Mouse (Mus musculus) small intestine, adult 2 months (tissue): ENCODE measurements at regions not wholly inside any gene's neighbourhood (a gene's known extent, or its start where the extent isn't known, plus 50 kb on each side); places are given as distances from the start of the nearest gene placed in this dataset.

Experiments used
- CTCF ChIP-seq: fragments of 200-500 bp; IDR thresholded peaks from 2 replicates; pipeline ENCODE4 v1.5.1; 2012; ENCODE audit warnings: low read depth, mild to moderate bottlenecking, control low read depth, inconsistent platforms, low read length, moderate library complexity, mixed read lengths; ENCODE audit not compliant: insufficient replicate concordance, insufficient read length; ENCODE audit errors: extremely low read depth
- POLR2A ChIP-seq: fragments of 200-500 bp; IDR thresholded peaks from 2 replicates; pipeline ENCODE4 v1.6.1; 2012; ENCODE audit warnings: low read depth, mild to moderate bottlenecking, control low read depth, inconsistent platforms, low read length, moderate library complexity

DNA sequence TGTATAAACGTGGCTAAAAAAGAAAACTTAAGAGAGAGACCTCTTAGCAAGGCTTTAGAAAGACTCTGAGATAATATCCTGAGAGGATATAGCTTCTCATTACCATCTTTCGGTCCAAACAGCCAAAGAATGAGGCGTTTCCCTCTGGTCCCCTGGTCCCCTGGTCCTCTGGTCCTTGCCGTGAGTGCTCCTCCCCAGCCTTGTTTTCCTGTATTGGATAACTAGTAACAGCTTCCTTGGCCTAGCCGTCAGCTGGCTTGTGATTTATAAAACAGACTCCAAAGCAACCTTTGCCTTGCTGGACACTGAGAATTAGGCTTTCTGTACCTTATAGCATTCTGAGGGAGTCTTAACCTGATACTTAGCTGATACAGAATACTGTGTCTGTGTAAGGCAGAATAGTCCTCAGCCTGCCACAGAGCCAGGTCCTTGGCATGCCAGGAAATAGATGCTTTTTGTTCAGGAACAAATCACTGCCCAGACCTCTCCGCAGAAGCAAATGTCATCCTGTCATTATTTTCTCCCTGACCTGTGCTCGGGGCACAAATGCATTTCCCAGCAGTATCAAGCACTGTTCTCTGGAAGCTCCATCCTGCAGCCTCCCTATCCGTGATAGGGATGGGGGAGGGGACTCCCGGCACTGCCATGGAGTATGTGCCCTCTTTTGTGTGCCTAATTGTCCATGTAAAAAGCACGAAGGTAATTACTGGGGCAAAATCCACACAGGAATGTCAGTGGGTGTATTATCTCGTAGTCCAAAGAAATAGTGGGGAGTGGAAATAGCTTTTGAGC, 500.7 kb upstream of the Adamts9 start:
- TF ChIP-seq CTCF: no peak
- no peak for TF ChIP-seq POLR2A
